Mouse (Mus musculus): ENCODE measurements around the gene Cd3d. TPM values are rescaled to one million over a fixed set of nuclear protein-coding genes. Genes with fewer than 3 reads are reported as not detected.

The Cd3d gene
- total RNA-seq, 2 experiments from 2014 or later: not detected

Other genes with a start within 250 kb of the Cd3d start
- gene Phldb1, start 246.6 kb upstream of the Cd3d start, total RNA-seq (2021): 10 to 100 TPM; 98.3 to 98.6 TPM
- 100 to 1,000 TPM; 102 to 109 TPM for gene Arcn1, start 213.9 kb upstream of the Cd3d start, total RNA-seq (2021)
- 10 to 100 TPM; 74.9 to 88.5 TPM for gene Ift46, start 213.9 kb upstream of the Cd3d start, total RNA-seq (2021)
- 10 to 100 TPM; 43.1 to 43.4 TPM for gene Tmem25, start 182.5 kb upstream of the Cd3d start, total RNA-seq (2021)
- gene Ttc36, start 178.7 kb upstream of the Cd3d start, total RNA-seq (2021): 1 to 10 TPM; 1.3 to 1.5 TPM
- 10 to 100 TPM; 47.5 to 50.0 TPM for gene Kmt2a, start 100.5 kb upstream of the Cd3d start, total RNA-seq (2021)
- 100 to 1,000 TPM; 394 to 409 TPM for gene Atp5l, start 61.0 kb upstream of the Cd3d start, total RNA-seq (2021)
- 10 to 100 TPM; 90.6 to 91.6 TPM for gene Ube4a, start 16.2 kb upstream of the Cd3d start, total RNA-seq (2021)
- gene Cd3g, start 1.4 kb upstream of the Cd3d start, total RNA-seq (2021): not detected
- not detected for gene Cd3e, start 27.8 kb downstream of the Cd3d start, total RNA-seq (2021)
- gene Mpzl2, start 58.0 kb downstream of the Cd3d start, total RNA-seq (2021): under 1 TPM; 0.36 to 0.53 TPM
- gene Mpzl3, start 73.4 kb downstream of the Cd3d start, total RNA-seq (2021): 1 to 10 TPM; 5.7 to 5.8 TPM
- gene Jaml, start 97.4 kb downstream of the Cd3d start, total RNA-seq (2021): under 1 TPM; 0.24 to 0.39 TPM
- gene Scn2b, start 136.0 kb downstream of the Cd3d start, total RNA-seq (2021): 100 to 1,000 TPM; 162 to 166 TPM
- 1 to 10 TPM; 6.0 to 8.2 TPM for gene Scn4b, start 156.6 kb downstream of the Cd3d start, total RNA-seq (2021)
- under 1 TPM in 1 of 2 experiments, not detected in 1; 0.21 TPM for gene BC049352, start 200.2 kb downstream of the Cd3d start, total RNA-seq (2021)
- gene Tmprss4, start 222.3 kb downstream of the Cd3d start, total RNA-seq (2021): not detected